Mouse (Mus musculus) frontal cortex, adult 2 months (tissue): ENCODE data around the gene Slc16a7. TPM values are rescaled to one million over a fixed set of nuclear protein-coding genes. Genes with fewer than 3 reads are reported as not detected.

Experiments
- DNase-seq, 2 experiments: peaks; one replicate each; pipeline ENCODE4 v3.0.0; 2022; ENCODE audit warnings: low spot score in 1 of 2; ENCODE audit errors: extremely low spot score in 1 of 2
- polyA plus RNA-seq: library from polyadenylated mRNA; depleted of rRNA; stranded (reverse); fragments of >200 nt; gene quantifications from 2 replicates; pipeline ENCODE4 v1.2.3, GENCODE M21; 2012; rRNA removed

Slc16a7 gene
- polyA plus RNA-seq: 9.0 and 13.4 TPM in 2 replicates

GRCm38 (mm10) chr10:125388876-125389786 lies at the start of gene Slc16a7:
Gene Slc16a7 (minus strand): TSS chr10:125389465.
- DNase-seq: peak; percentile 62 to 87

- peak in 1 of 2 experiments; percentile 3 for DNase-seq
Measured at GRCm38 (mm10) chr10:125418795-125419194, 29.5 kb upstream of the Slc16a7 start.

- DNase-seq: no peak
Measured at GRCm38 (mm10) chr10:125399796-125400195, 10.5 kb upstream of the Slc16a7 start.

- DNase-seq: no peak
Measured at GRCm38 (mm10) chr10:125390011-125390410, 746 bp upstream of the Slc16a7 start.

- peak in 1 of 2 experiments; percentile 53 for DNase-seq
Measured at GRCm38 (mm10) chr10:125388481-125388875, 787 bp downstream of the Slc16a7 start.

- DNase-seq: peak; percentile 56 to 64
Measured at GRCm38 (mm10) chr10:125387782-125388415, 1.4 kb downstream of the Slc16a7 start.

- DNase-seq: no peak
Measured at GRCm38 (mm10) chr10:125375526-125375925, 13.7 kb downstream of the Slc16a7 start.

- no peak for DNase-seq
Measured at GRCm38 (mm10) chr10:125372666-125373065, 16.6 kb downstream of the Slc16a7 start.

- DNase-seq: no peak
Measured at GRCm38 (mm10) chr10:125371451-125371850, 17.8 kb downstream of the Slc16a7 start.

GRCm38 (mm10) chr10:125370037-125370610 lies 19.1 kb downstream of the Slc16a7 start:
- DNase-seq: no peak

- DNase-seq: no peak
Measured at GRCm38 (mm10) chr10:125358479-125358878, 30.8 kb downstream of the Slc16a7 start.

- DNase-seq: no peak
Measured at GRCm38 (mm10) chr10:125352805-125353204, 36.5 kb downstream of the Slc16a7 start.

- DNase-seq: no peak
Measured at GRCm38 (mm10) chr10:125348171-125348570, 41.1 kb downstream of the Slc16a7 start.

- DNase-seq: peak in 1 of 2 experiments; percentile 26
Measured at GRCm38 (mm10) chr10:125347149-125347548, 42.1 kb downstream of the Slc16a7 start.

- DNase-seq: no peak
Measured at GRCm38 (mm10) chr10:125346364-125346763, 42.9 kb downstream of the Slc16a7 start.

- DNase-seq: no peak
Measured at GRCm38 (mm10) chr10:125345583-125345982, 43.7 kb downstream of the Slc16a7 start.

- DNase-seq: no peak
Measured at GRCm38 (mm10) chr10:125342204-125342603, 47.1 kb downstream of the Slc16a7 start.

GRCm38 (mm10) chr10:125333799-125334198 lies 55.5 kb downstream of the Slc16a7 start:
- no peak for DNase-seq

- DNase-seq: no peak
Measured at GRCm38 (mm10) chr10:125331334-125331733, 57.9 kb downstream of the Slc16a7 start.

GRCm38 (mm10) chr10:125328331-125329063 lies 60.8 kb downstream of the Slc16a7 start:
- no peak for DNase-seq
